Mouse (Mus musculus) kidney, postnatal 0 days (tissue): ENCODE data around the gene Pum1. TPM values are rescaled to one million over a fixed set of nuclear protein-coding genes. Genes with fewer than 3 reads are reported as not detected.
A peak's percentile ranks its signal among the peaks of the same experiment; 100 is the strongest.

Experiments
- ATAC-seq: fragments of 200-750 bp; cut with Nextera tagmentation; replicated peaks from 2 replicates; pipeline ENCODE4 v1.8.0; 2017; ENCODE audit warnings: low read depth, moderate number of reproducible peaks, moderate TSS enrichment, moderate library complexity; ENCODE audit not compliant: low FRiP score
- DNase-seq: peaks from one replicate; pipeline ENCODE4 v3.0.0-alpha.2; 2016; ENCODE audit warnings: low spot score
- H3K27ac ChIP-seq: fragments of 300-500 bp; sonication (generic); 2 replicates; pipeline ENCODE4 v1.5.1; 2014; ENCODE audit warnings: mild to moderate bottlenecking
- H3K27me3 ChIP-seq: fragments of 300-500 bp; sonication (generic); 2 replicates; pipeline ENCODE4 v1.6.1; 2014; ENCODE audit warnings: low read length, mixed read lengths; ENCODE audit not compliant: insufficient read depth
- H3K36me3 ChIP-seq: fragments of 300-500 bp; sonication (generic); 2 replicates; pipeline ENCODE4 v1.6.1; 2014; ENCODE audit warnings: low read length, mixed read lengths; ENCODE audit not compliant: insufficient read depth
- H3K4me1 ChIP-seq: fragments of 300-500 bp; sonication (generic); replicated peaks from 2 replicates; pipeline ENCODE4 v1.6.1; 2014; ENCODE audit warnings: antibody characterized with exemption, low read length, mixed read lengths; ENCODE audit not compliant: insufficient read depth
- H3K4me2 ChIP-seq: fragments of 300-500 bp; sonication (generic); 2 replicates; pipeline ENCODE4 v1.6.1; 2014; ENCODE audit warnings: mild to moderate bottlenecking, low read length, moderate library complexity, mixed read lengths
- H3K4me3 ChIP-seq: fragments of 300-500 bp; sonication (generic); replicated peaks from 2 replicates; pipeline ENCODE4 v1.5.1; 2014; ENCODE audit warnings: low read depth, low read length
- H3K9ac ChIP-seq: fragments of 300-500 bp; sonication (generic); 2 replicates; pipeline ENCODE4 v1.6.1; 2014; ENCODE audit warnings: low read depth, low read length
- H3K9me3 ChIP-seq: fragments of 300-500 bp; sonication (generic); replicated peaks from 2 replicates; pipeline ENCODE4 v1.6.1; 2016; ENCODE audit warnings: low read length, inconsistent platforms, mixed read lengths
- CTCF ChIP-seq: IDR thresholded peaks from 2 replicates; pipeline ENCODE4 v1.5.1; 2016; ENCODE audit warnings: antibody characterized with exemption, low read depth, mild to moderate bottlenecking, moderate library complexity
- WGBS: fragments of 180-500 bp; shearing (Covaris S2); extraction: QIAGEN DNeasy Blood & Tissue Kit; methylation state at CpG from one replicate; pipeline ENCODE4 v1.1.7; 2014; 5-methylcytosine and 5-hydroxymethylcytosine counted together
- polyA plus RNA-seq: library from polyadenylated mRNA; unstranded; fragments of >200 nt; fragmentation: Nextera tagmentation; extraction: Ambion mirVana; gene quantifications from 2 replicates; pipeline ENCODE4 v1.2.1, GENCODE M21; 2015

Pum1 gene
- polyA plus RNA-seq, 1 experiment from 2014 or later, result 56.7 TPM

GRCm38 (mm10) chr4:130640031-130640717, 22.9 kb upstream of the Pum1 start:
- peak overlapping the region; percentile 3; the same call in 1 of the 2 replicates for H3K27ac ChIP-seq
- no peak overlapping the region for H3K4me3 ChIP-seq
- H3K4me2 ChIP-seq, result no peak overlapping the region
- WGBS, result 59% methylated on average over 9 of the region's 9 CpGs
- no peaks in the 10 kb centered on the region for H3K4me1 ChIP-seq
- no peaks in the 10 kb centered on the region for H3K36me3 ChIP-seq
- no peaks in the 10 kb centered on the region for H3K9me3 ChIP-seq
- no peak for ATAC-seq
- no peak overlapping the region for H3K9ac ChIP-seq
- H3K27me3 ChIP-seq, result no peaks in the 10 kb centered on the region
- no peak for TF ChIP-seq CTCF
- no peak for DNase-seq

- H3K27me3 ChIP-seq, result no peaks in the 10 kb centered on the region
- H3K4me2 ChIP-seq, result no peak overlapping the region
- ATAC-seq (no peak), DNase-seq (no peak)
- no peak overlapping the region for H3K27ac ChIP-seq
- H3K9ac ChIP-seq, result no peak overlapping the region
- H3K36me3 ChIP-seq, result no peaks in the 10 kb centered on the region
- TF ChIP-seq CTCF, result no peak
- H3K4me3 ChIP-seq, result no peak overlapping the region
- no peaks in the 10 kb centered on the region for H3K9me3 ChIP-seq
- WGBS, result 91% methylated on average over 5 of the region's 5 CpGs
- no peaks in the 10 kb centered on the region for H3K4me1 ChIP-seq
Measured at GRCm38 (mm10) chr4:130642468-130642867, 20.7 kb upstream of the Pum1 start.

- H3K27me3 ChIP-seq, result no peaks in the 10 kb centered on the region
- no peaks in the 10 kb centered on the region for H3K4me1 ChIP-seq
- no peak overlapping the region for H3K27ac ChIP-seq
- no peak for TF ChIP-seq CTCF
- no peaks in the 10 kb centered on the region for H3K9me3 ChIP-seq
- H3K36me3 ChIP-seq, result no peaks in the 10 kb centered on the region
- ATAC-seq (no peak), DNase-seq (no peak)
- H3K4me3 ChIP-seq, result no peak overlapping the region
- H3K4me2 ChIP-seq, result no peak overlapping the region
- no peak overlapping the region for H3K9ac ChIP-seq
- WGBS, result 83% methylated on average over 1 of the region's 1 CpGs
Measured at GRCm38 (mm10) chr4:130645426-130645825, 17.7 kb upstream of the Pum1 start.

GRCm38 (mm10) chr4:130651286-130651685, 11.8 kb upstream of the Pum1 start:
- Histone ChIP-seq H3K36me3 (no peaks in the 10 kb centered on the region), H3K9ac (no peak overlapping the region), H3K4me1 (no peaks in the 10 kb centered on the region), H3K4me3 (no peak overlapping the region), H3K9me3 (no peaks in the 10 kb centered on the region), H3K4me2 (no peak overlapping the region), H3K27me3 (no peaks in the 10 kb centered on the region), H3K27ac (no peak overlapping the region)
- 87% methylated on average over 4 of the region's 4 CpGs for WGBS
- no peak for TF ChIP-seq CTCF
- DNase-seq, result no peak
- no peak for ATAC-seq

GRCm38 (mm10) chr4:130652546-130652945, 10.6 kb upstream of the Pum1 start:
- TF ChIP-seq CTCF, result no peak
- no peak overlapping the region for H3K9ac ChIP-seq
- H3K27me3 ChIP-seq, result no peaks in the 10 kb centered on the region
- WGBS, result 69% methylated on average over 4 of the region's 4 CpGs
- H3K4me3 ChIP-seq, result no peak overlapping the region
- no peaks in the 10 kb centered on the region for H3K9me3 ChIP-seq
- no peaks in the 10 kb centered on the region for H3K36me3 ChIP-seq
- DNase-seq (no peak), ATAC-seq (no peak)
- H3K4me1 ChIP-seq, result no peaks in the 10 kb centered on the region
- H3K4me2 ChIP-seq, result no peak overlapping the region
- H3K27ac ChIP-seq, result no peak overlapping the region

GRCm38 (mm10) chr4:130657820-130658565, 5.1 kb upstream of the Pum1 start:
- no peak overlapping the region for H3K27ac ChIP-seq
- 25% methylated on average over 1 of the region's 1 CpGs for WGBS
- H3K9ac ChIP-seq, result no peak overlapping the region
- H3K36me3 ChIP-seq, result no peaks in the 10 kb centered on the region
- no peaks in the 10 kb centered on the region for H3K27me3 ChIP-seq
- ATAC-seq (no peak), DNase-seq (no peak)
- no peak for TF ChIP-seq CTCF
- no peak overlapping the region for H3K4me2 ChIP-seq
- H3K4me1 ChIP-seq, result no peaks in the 10 kb centered on the region
- H3K4me3 ChIP-seq, result no peak overlapping the region
- no peaks in the 10 kb centered on the region for H3K9me3 ChIP-seq
